Mouse (Mus musculus) embryonic facial prominence, embryonic 10.5 days (tissue): ENCODE results near the gene Rorb. TPM values are rescaled to one million over a fixed set of nuclear protein-coding genes. Genes with fewer than 3 reads are reported as not detected.

Experiments used
- DNase-seq: peaks from one replicate; pipeline ENCODE4 v3.0.0-alpha.2; 2017; ENCODE audit warnings: low spot score
- H3K27ac ChIP-seq: fragments of 300-500 bp; sonication (generic); replicated peaks from 2 replicates; pipeline ENCODE4 v1.5.1; 2016; ENCODE audit warnings: mild to moderate bottlenecking
- H3K27me3 ChIP-seq: fragments of 300-500 bp; sonication (generic); replicated peaks from 2 replicates; pipeline ENCODE4 v1.6.1; 2016; ENCODE audit warnings: low read depth, mild to moderate bottlenecking; ENCODE audit not compliant: poor library complexity, severe bottlenecking
- H3K36me3 ChIP-seq: fragments of 300-500 bp; sonication (generic); replicated peaks from 2 replicates; pipeline ENCODE4 v1.6.1; 2016; ENCODE audit warnings: mild to moderate bottlenecking, moderate library complexity
- H3K4me1 ChIP-seq: fragments of 300-500 bp; sonication (generic); 2 replicates; pipeline ENCODE4 v1.6.1; 2016
- H3K4me3 ChIP-seq: fragments of 300-500 bp; sonication (generic); 2 replicates; pipeline ENCODE4 v1.5.1; 2016; ENCODE audit warnings: mild to moderate bottlenecking, moderate library complexity
- H3K9me3 ChIP-seq: fragments of 300-500 bp; sonication (generic); 2 replicates; pipeline ENCODE4 v1.6.1; 2016; ENCODE audit warnings: mild to moderate bottlenecking
- WGBS: fragments of 180-500 bp; shearing (Covaris S2); methylation state at CpG from one replicate; pipeline ENCODE4 v1.1.7; 2016; 5-methylcytosine and 5-hydroxymethylcytosine counted together
- polyA plus RNA-seq: library from polyadenylated mRNA; unstranded; fragments of >200 nt; fragmentation: Nextera tagmentation; extraction: Ambion mirVana; gene quantifications from 2 replicates; pipeline ENCODE4 v1.2.1, GENCODE M21; 2016

The Rorb gene
- polyA plus RNA-seq, 1 experiment from 2014 or later, result 2.3 TPM

GRCm38 (mm10) chr19:18902694-18903067 is 208.3 kb downstream of the Rorb start:
- Histone ChIP-seq H3K27ac (no peak overlapping the region), H3K4me3 (no peak overlapping the region), H3K27me3 (no peaks in the 10 kb centered on the region), H3K4me1 (no peaks in the 10 kb centered on the region), H3K9me3 (no peaks in the 10 kb centered on the region), H3K36me3 (no peaks in the 10 kb centered on the region)
- 94% methylated on average over 6 of the region's 6 CpGs for WGBS
- no peak for DNase-seq

DNA sequence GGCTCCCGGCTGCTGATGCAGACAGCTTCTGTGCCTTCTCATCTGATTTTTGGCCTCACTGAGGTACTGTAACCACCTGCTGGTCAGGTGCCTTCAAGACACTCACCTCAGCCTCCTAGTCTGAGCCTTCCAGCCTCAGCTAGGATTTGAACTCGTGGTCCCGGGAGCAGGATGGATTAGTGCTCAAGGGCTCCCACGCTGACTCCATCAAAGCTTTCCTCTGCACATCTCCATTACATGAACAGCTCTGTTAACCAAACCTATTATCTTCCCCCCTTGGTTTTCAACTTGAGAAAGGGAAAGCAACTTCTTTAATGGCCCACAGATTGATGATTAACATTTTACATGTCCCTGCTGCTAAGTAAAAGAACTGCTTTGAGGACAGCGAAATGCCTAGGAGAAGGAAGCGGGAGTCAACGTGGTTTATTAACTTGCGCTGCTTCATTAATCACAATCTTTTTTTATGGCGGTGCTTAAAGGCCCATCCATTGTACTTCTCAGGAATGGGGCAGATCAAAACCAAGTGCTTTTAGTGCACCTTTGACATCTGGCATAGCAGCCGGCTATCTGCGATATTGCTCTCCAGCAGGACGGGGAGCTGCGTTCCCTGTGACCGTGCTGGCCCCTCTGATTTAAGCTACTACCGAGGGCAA is 208.8 kb downstream of the Rorb start:
- H3K36me3 ChIP-seq, result no peaks in the 10 kb centered on the region
- H3K4me1 ChIP-seq, result no peaks in the 10 kb centered on the region
- no peaks in the 10 kb centered on the region for H3K27me3 ChIP-seq
- 91% methylated on average over 15 of the region's 15 CpGs for WGBS
- H3K4me3 ChIP-seq, result no peak overlapping the region
- no peak for DNase-seq
- H3K9me3 ChIP-seq, result no peaks in the 10 kb centered on the region
- no peak overlapping the region for H3K27ac ChIP-seq

DNA sequence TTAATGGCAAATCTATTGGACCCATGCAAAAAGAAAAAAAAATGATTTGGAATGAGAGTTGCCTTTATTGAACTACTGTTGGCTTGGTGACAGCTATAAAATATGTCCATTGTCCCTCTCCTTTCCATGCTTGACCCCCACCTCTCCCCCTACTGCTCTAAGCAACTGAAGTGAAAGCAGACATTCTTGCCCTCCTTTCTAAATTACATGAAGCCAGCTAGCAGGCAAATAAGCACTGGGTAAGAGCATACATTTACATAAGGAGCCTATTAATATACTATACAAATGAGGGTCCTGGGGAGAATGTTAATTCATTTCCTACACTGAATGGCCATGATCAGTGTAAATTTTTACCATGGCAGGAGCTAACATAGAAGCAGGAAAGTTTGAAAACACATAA is 212.8 kb downstream of the Rorb start:
- Histone ChIP-seq H3K27ac (no peak overlapping the region), H3K4me3 (no peak overlapping the region), H3K27me3 (no peaks in the 10 kb centered on the region), H3K36me3 (no peaks in the 10 kb centered on the region), H3K9me3 (no peaks in the 10 kb centered on the region), H3K4me1 (no peaks in the 10 kb centered on the region)
- no peak for DNase-seq

DNA sequence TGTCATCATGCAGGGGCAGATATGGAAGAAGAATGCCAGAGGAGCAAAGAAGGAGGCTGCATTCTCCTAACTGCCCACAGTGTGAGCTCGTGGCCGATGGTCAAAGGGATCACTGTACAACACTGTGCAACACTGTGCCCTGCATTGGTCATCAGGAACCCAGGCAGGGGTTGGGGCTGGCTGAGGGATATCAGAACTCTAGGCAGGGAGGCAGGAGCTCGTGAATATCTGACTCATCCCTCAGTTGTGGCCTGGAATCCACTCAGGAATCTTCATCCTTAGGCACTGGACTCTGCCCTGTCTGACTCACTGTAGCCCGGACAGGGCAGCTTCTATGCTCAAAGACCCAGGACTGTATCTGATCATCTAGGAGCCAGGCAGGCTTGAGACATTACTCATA is 220.8 kb downstream of the Rorb start:
- 81% methylated on average over 4 of the region's 4 CpGs for WGBS
- Histone ChIP-seq H3K4me1 (peaks cover 12% of the 10 kb centered on the region), H3K27me3 (peaks cover 12% of the 10 kb centered on the region), H3K9me3 (no peaks in the 10 kb centered on the region), H3K36me3 (no peaks in the 10 kb centered on the region), H3K27ac (no peak overlapping the region), H3K4me3 (no peak overlapping the region)
- no peak for DNase-seq

- H3K27ac ChIP-seq, result peak overlapping the region; percentile 30
- H3K9me3 ChIP-seq, result no peaks in the 10 kb centered on the region
- peaks cover 12% of the 10 kb centered on the region for H3K4me1 ChIP-seq
- peak overlapping the region; percentile 46 for H3K4me3 ChIP-seq
- DNase-seq, result no peak
- no peaks in the 10 kb centered on the region for H3K36me3 ChIP-seq
- WGBS, result 74% methylated on average over 1 of the region's 1 CpGs
- H3K27me3 ChIP-seq, result peaks cover 12% of the 10 kb centered on the region
These were observed 221.4 kb downstream of the Rorb start for GRCm38 (mm10) chr19:18889632-18890031.

DNA sequence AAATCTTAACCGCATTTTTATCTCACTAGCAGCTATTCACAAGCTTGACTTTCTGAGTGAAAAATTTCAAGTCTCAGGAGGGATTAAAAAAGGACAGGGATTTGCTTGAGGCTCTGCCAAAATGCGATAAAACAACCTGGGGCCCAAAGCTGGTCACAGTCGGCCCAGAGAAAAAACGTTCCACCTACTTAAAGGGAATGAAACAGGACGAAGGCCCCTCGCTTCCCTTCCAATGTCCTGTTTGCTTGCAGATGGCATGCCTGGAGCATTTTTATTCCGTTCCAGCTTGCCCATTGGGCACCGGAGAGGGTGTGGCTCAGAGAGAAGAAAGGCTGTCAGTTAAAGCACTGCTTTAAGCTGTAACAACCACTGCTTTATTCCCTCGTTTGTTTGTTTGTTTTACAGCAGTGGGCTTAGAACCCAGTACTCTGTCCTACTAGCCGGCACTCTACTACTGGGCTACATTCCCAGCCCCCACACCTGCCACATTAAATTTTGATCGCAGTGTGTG is 221.8 kb downstream of the Rorb start:
- peaks cover 12% of the 10 kb centered on the region for H3K27me3 ChIP-seq
- H3K36me3 ChIP-seq, result no peaks in the 10 kb centered on the region
- 11% methylated on average over 11 of the region's 11 CpGs for WGBS
- peak overlapping the region; percentile 30 for H3K27ac ChIP-seq
- H3K4me1 ChIP-seq, result peaks cover 12% of the 10 kb centered on the region
- peak; percentile 32 for DNase-seq
- no peaks in the 10 kb centered on the region for H3K9me3 ChIP-seq
- H3K4me3 ChIP-seq, result peak overlapping the region; percentile 46

GRCm38 (mm10) chr19:18888491-18889116 is 222.4 kb downstream of the Rorb start:
- Histone ChIP-seq H3K27ac (no peak overlapping the region; the same call in 1 of the 2 replicates), H3K4me1 (peaks cover 12% of the 10 kb centered on the region), H3K27me3 (peaks cover 12% of the 10 kb centered on the region), H3K4me3 (peak overlapping the region; percentile 46), H3K36me3 (no peaks in the 10 kb centered on the region), H3K9me3 (no peaks in the 10 kb centered on the region)
- peak; percentile 19 for DNase-seq
- 26% methylated on average over 13 of the region's 13 CpGs for WGBS

DNA sequence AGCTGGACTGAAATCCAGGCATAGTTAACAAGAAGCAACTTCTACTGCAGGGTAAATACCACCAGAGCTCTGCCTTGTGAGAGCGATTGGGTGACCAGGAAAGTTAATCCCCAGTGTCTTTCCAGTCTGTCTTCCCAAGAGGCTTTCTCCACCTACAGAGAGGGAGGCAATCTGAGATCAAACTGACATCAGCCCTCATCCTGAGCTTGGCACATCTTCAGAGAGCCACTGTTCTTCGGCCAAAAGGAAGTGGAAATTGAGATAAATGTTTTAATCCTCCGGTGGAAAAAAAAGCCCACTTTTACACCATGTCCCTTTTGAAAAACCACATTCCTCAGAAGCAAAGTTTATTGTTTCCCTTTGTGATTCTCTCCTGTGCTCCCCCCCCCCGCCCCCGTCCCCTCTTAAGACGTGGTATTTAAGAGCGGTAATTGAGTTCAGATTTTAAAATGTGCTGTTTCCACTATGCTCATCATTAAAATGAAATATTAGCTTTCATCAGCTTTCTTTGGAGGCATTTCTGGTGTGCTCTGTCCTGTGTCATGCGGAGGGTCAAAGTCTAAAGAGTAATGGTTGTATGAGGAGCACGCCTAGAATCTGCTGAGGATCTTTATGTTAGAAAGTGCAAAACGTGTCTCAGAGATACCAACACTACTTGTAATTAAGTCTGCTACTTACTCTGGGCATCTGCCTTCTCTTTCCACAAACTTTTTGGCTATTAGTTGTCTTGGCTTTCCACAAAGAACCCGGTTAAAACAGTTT is 223.2 kb downstream of the Rorb start:
- Histone ChIP-seq H3K27me3 (peaks cover 12% of the 10 kb centered on the region), H3K4me3 (no peak overlapping the region), H3K36me3 (no peaks in the 10 kb centered on the region), H3K9me3 (no peaks in the 10 kb centered on the region), H3K27ac (no peak overlapping the region), H3K4me1 (peaks cover 12% of the 10 kb centered on the region)
- no peak for DNase-seq
- WGBS, result 57% methylated on average over 11 of the region's 11 CpGs

GRCm38 (mm10) chr19:18881162-18881561 is 229.8 kb downstream of the Rorb start:
- H3K4me1 ChIP-seq, result no peaks in the 10 kb centered on the region
- WGBS, result 66% methylated on average over 5 of the region's 5 CpGs
- H3K27me3 ChIP-seq, result no peaks in the 10 kb centered on the region
- H3K36me3 ChIP-seq, result no peaks in the 10 kb centered on the region
- DNase-seq, result no peak
- H3K4me3 ChIP-seq, result no peak overlapping the region
- H3K27ac ChIP-seq, result no peak overlapping the region
- H3K9me3 ChIP-seq, result no peaks in the 10 kb centered on the region
